Mouse (Mus musculus): ENCODE measurements around the gene Ier2. TPM values are rescaled to one million over a fixed set of nuclear protein-coding genes. Genes with fewer than 3 reads are reported as not detected.

Ier2 gene
- polyA plus RNA-seq, 1 experiment from 2014 or later, result 46.5 TPM

- H3K4me2 ChIP-seq, result no peak overlapping the region
- H3K27me3 ChIP-seq (replicated peaks; ENCODE audit: control insufficient read depth, insufficient read depth, low read length), result no peaks in the 10 kb centered on the region
- no peak overlapping the region for H3K4me3 ChIP-seq (ENCODE audit: low read depth, low read length)
- no peak overlapping the region for H3K27ac ChIP-seq (ENCODE audit: low read depth, low read length)
- no peaks in the 10 kb centered on the region; the same call in none of the 2 replicates for H3K4me1 ChIP-seq (replicated peaks; ENCODE audit: control insufficient read depth, insufficient read depth, low read length)
- no peak overlapping the region for H3K9ac ChIP-seq (ENCODE audit: low read depth, low read length)
- ATAC-seq (replicated peaks; ENCODE audit: low FRiP score) (no peak), DNase-seq (ENCODE audit: low spot score) (no peak)
- H3K36me3 ChIP-seq (ENCODE audit: control insufficient read depth, insufficient read depth, low read length), result no peaks in the 10 kb centered on the region
- WGBS, result 72% methylated on average over 7 of the region's 7 CpGs
- H3K9me3 ChIP-seq (ENCODE audit: control insufficient read depth, low read length), result no peaks in the 10 kb centered on the region
These were observed 21.9 kb downstream of the Ier2 start for GRCm38 (mm10) chr8:84640617-84641294.

GRCm38 (mm10) chr8:84640010-84640588 lies 22.6 kb downstream of the Ier2 start:
- Histone ChIP-seq H3K27me3 (replicated peaks; ENCODE audit: control insufficient read depth, insufficient read depth, low read length) (no peaks in the 10 kb centered on the region), H3K4me2 (peak overlapping the region; percentile 70), H3K9ac (ENCODE audit: low read depth, low read length) (peak overlapping the region; percentile 66; the same call in 1 of the 2 replicates), H3K4me1 (replicated peaks; ENCODE audit: control insufficient read depth, insufficient read depth, low read length) (no peaks in the 10 kb centered on the region; the same call in none of the 2 replicates), H3K4me3 (ENCODE audit: low read depth, low read length) (peak overlapping the region; percentile 69), H3K36me3 (ENCODE audit: control insufficient read depth, insufficient read depth, low read length) (no peaks in the 10 kb centered on the region), H3K27ac (ENCODE audit: low read depth, low read length) (no peak overlapping the region; the same call in 1 of the 2 replicates), H3K9me3 (ENCODE audit: control insufficient read depth, low read length) (no peaks in the 10 kb centered on the region)
- WGBS, result 46% methylated on average over 9 of the region's 9 CpGs
- no peak for DNase-seq (ENCODE audit: low spot score)
- ATAC-seq (replicated peaks; ENCODE audit: low FRiP score), result no peak

- under 1% methylated on average over 105 of the region's 106 CpGs for WGBS
- Histone ChIP-seq H3K27me3 (replicated peaks; ENCODE audit: control insufficient read depth, insufficient read depth, low read length) (no peaks in the 10 kb centered on the region), H3K4me1 (replicated peaks; ENCODE audit: control insufficient read depth, insufficient read depth, low read length) (no peaks in the 10 kb centered on the region; the same call in none of the 2 replicates), H3K27ac (ENCODE audit: low read depth, low read length) (peak overlapping the region; percentile 81), H3K4me2 (peak overlapping the region; percentile 90), H3K9ac (ENCODE audit: low read depth, low read length) (peak overlapping the region; percentile 82), H3K36me3 (ENCODE audit: control insufficient read depth, insufficient read depth, low read length) (no peaks in the 10 kb centered on the region), H3K4me3 (ENCODE audit: low read depth, low read length) (peak overlapping the region; percentile 69), H3K9me3 (ENCODE audit: control insufficient read depth, low read length) (no peaks in the 10 kb centered on the region)
- DNase-seq (ENCODE audit: low spot score) (peak; percentile 88), ATAC-seq (replicated peaks; ENCODE audit: low FRiP score) (peak; percentile 96)
These were observed 23.3 kb downstream of the Ier2 start for GRCm38 (mm10) chr8:84639162-84640009.

GRCm38 (mm10) chr8:84638555-84639161 lies 24.0 kb downstream of the Ier2 start:
- Histone ChIP-seq H3K27me3 (replicated peaks; ENCODE audit: control insufficient read depth, insufficient read depth, low read length) (no peaks in the 10 kb centered on the region), H3K4me3 (ENCODE audit: low read depth, low read length) (peak overlapping the region; percentile 69), H3K9me3 (ENCODE audit: control insufficient read depth, low read length) (no peaks in the 10 kb centered on the region), H3K4me2 (peak overlapping the region; percentile 90), H3K4me1 (replicated peaks; ENCODE audit: control insufficient read depth, insufficient read depth, low read length) (no peaks in the 10 kb centered on the region; the same call in none of the 2 replicates), H3K27ac (ENCODE audit: low read depth, low read length) (peak overlapping the region; percentile 81), H3K9ac (ENCODE audit: low read depth, low read length) (peak overlapping the region; percentile 82), H3K36me3 (ENCODE audit: control insufficient read depth, insufficient read depth, low read length) (no peaks in the 10 kb centered on the region)
- under 1% methylated on average over 42 of the region's 52 CpGs for WGBS
- DNase-seq (ENCODE audit: low spot score), result peak; percentile 46
- ATAC-seq (replicated peaks; ENCODE audit: low FRiP score), result peak; percentile 8; the same call in 1 of the 2 replicates

GRCm38 (mm10) chr8:84637946-84638554 lies 24.6 kb downstream of the Ier2 start:
- Histone ChIP-seq H3K36me3 (ENCODE audit: control insufficient read depth, insufficient read depth, low read length) (no peaks in the 10 kb centered on the region), H3K27me3 (replicated peaks; ENCODE audit: control insufficient read depth, insufficient read depth, low read length) (no peaks in the 10 kb centered on the region), H3K9ac (ENCODE audit: low read depth, low read length) (peak overlapping the region; percentile 82), H3K27ac (ENCODE audit: low read depth, low read length) (no peak overlapping the region), H3K4me2 (peak overlapping the region; percentile 90), H3K4me1 (replicated peaks; ENCODE audit: control insufficient read depth, insufficient read depth, low read length) (no peaks in the 10 kb centered on the region; the same call in none of the 2 replicates), H3K9me3 (ENCODE audit: control insufficient read depth, low read length) (no peaks in the 10 kb centered on the region), H3K4me3 (ENCODE audit: low read depth, low read length) (peak overlapping the region; percentile 69)
- WGBS, result 38% methylated on average over 8 of the region's 8 CpGs
- no peak for ATAC-seq (replicated peaks; ENCODE audit: low FRiP score)
- DNase-seq (ENCODE audit: low spot score), result no peak

GRCm38 (mm10) chr8:84636051-84636691 lies 26.5 kb downstream of the Ier2 start:
- Histone ChIP-seq H3K27me3 (replicated peaks; ENCODE audit: control insufficient read depth, insufficient read depth, low read length) (no peaks in the 10 kb centered on the region), H3K9me3 (ENCODE audit: control insufficient read depth, low read length) (no peaks in the 10 kb centered on the region), H3K4me3 (ENCODE audit: low read depth, low read length) (no peak overlapping the region), H3K4me1 (replicated peaks; ENCODE audit: control insufficient read depth, insufficient read depth, low read length) (no peaks in the 10 kb centered on the region; the same call in none of the 2 replicates), H3K4me2 (no peak overlapping the region), H3K9ac (ENCODE audit: low read depth, low read length) (no peak overlapping the region), H3K27ac (ENCODE audit: low read depth, low read length) (no peak overlapping the region), H3K36me3 (ENCODE audit: control insufficient read depth, insufficient read depth, low read length) (no peaks in the 10 kb centered on the region)
- 83% methylated on average over 17 of the region's 17 CpGs for WGBS
- DNase-seq (ENCODE audit: low spot score) (no peak), ATAC-seq (replicated peaks; ENCODE audit: low FRiP score) (no peak)

- no peak overlapping the region for H3K9ac ChIP-seq (ENCODE audit: low read depth, low read length)
These were observed 27.1 kb downstream of the Ier2 start for GRCm38 (mm10) chr8:84635397-84636050.

More at GRCm38 (mm10) chr8:84635397-84636050, 27.1 kb downstream of the Ier2 start:
- no peak overlapping the region for H3K4me3 ChIP-seq (ENCODE audit: low read depth, low read length)
- ATAC-seq (replicated peaks; ENCODE audit: low FRiP score) (no peak), DNase-seq (ENCODE audit: low spot score) (no peak)
- H3K4me2 ChIP-seq, result no peak overlapping the region
- H3K27ac ChIP-seq (ENCODE audit: low read depth, low read length), result no peak overlapping the region
- 74% methylated on average over 14 of the region's 14 CpGs for WGBS
- H3K27me3 ChIP-seq (replicated peaks; ENCODE audit: control insufficient read depth, insufficient read depth, low read length), result no peaks in the 10 kb centered on the region
- no peaks in the 10 kb centered on the region; the same call in none of the 2 replicates for H3K4me1 ChIP-seq (replicated peaks; ENCODE audit: control insufficient read depth, insufficient read depth, low read length)
- H3K36me3 ChIP-seq (ENCODE audit: control insufficient read depth, insufficient read depth, low read length), result no peaks in the 10 kb centered on the region
- H3K9me3 ChIP-seq (ENCODE audit: control insufficient read depth, low read length), result no peaks in the 10 kb centered on the region
